Mouse (Mus musculus) liver, embryonic 14.5 days (tissue): ENCODE data around the gene Slc30a5. TPM values are rescaled to one million over a fixed set of nuclear protein-coding genes. Genes with fewer than 3 reads are reported as not detected.

Experiments
- ATAC-seq: fragments of 200-750 bp; cut with Nextera tagmentation; 2 replicates; pipeline ENCODE4 v1.8.0; 2017; ENCODE audit warnings: moderate number of reproducible peaks, mild to moderate bottlenecking, moderate library complexity; ENCODE audit not compliant: insufficient read depth
- DNase-seq, 3 experiments: peaks; one replicate each; pipeline ENCODE4 v3.0.0-alpha.2; 2012 to 2013; ENCODE audit warnings: low read depth in 3 of 3, low spot score in 3 of 3
- H3K27ac ChIP-seq: fragments of 300-500 bp; sonication (generic); 2 replicates; pipeline ENCODE4 v1.5.1; 2014; ENCODE audit warnings: moderate library complexity, mild to moderate bottlenecking, control low read depth, inconsistent platforms
- H3K27me3 ChIP-seq: fragments of 300-500 bp; sonication (generic); 2 replicates; pipeline ENCODE4 v1.6.1; 2014; ENCODE audit warnings: mild to moderate bottlenecking, low read length, moderate library complexity; ENCODE audit not compliant: control insufficient read depth, insufficient read depth
- H3K36me3 ChIP-seq: fragments of 300-500 bp; sonication (generic); replicated peaks from 2 replicates; pipeline ENCODE4 v1.6.1; 2014; ENCODE audit warnings: low read depth; ENCODE audit not compliant: control insufficient read depth, insufficient read depth
- H3K4me1 ChIP-seq, 2 experiments: fragments of 200-500 bp in 1 of 2; fragments of 300-500 bp in 1 of 2; sonication (generic) in 1 of 2; replicated peaks; 2 replicates each; pipeline ENCODE4 v1.6.1; 2012 to 2014; ENCODE audit warnings: antibody characterized with exemption in 1 of 2, inconsistent platforms in 1 of 2, low read length in 1 of 2; ENCODE audit not compliant: control insufficient read depth in 2 of 2, insufficient read depth in 2 of 2
- H3K4me2 ChIP-seq: fragments of 300-500 bp; sonication (generic); 2 replicates; pipeline ENCODE4 v1.6.1; 2014; ENCODE audit warnings: low read depth, mild to moderate bottlenecking, control low read depth, moderate library complexity
- H3K4me3 ChIP-seq, 2 experiments: fragments of 200-500 bp in 1 of 2; fragments of 300-500 bp in 1 of 2; sonication (generic) in 1 of 2; 2 replicates each; pipeline ENCODE4 v1.5.1; 2012 to 2014; ENCODE audit warnings: low read depth in 2 of 2, low read length in 2 of 2, mild to moderate bottlenecking in 2 of 2, control low read depth in 1 of 2, inconsistent platforms in 1 of 2, moderate library complexity in 1 of 2; ENCODE audit not compliant: insufficient read depth in 1 of 2
- H3K9ac ChIP-seq: fragments of 300-500 bp; sonication (generic); replicated peaks from 2 replicates; pipeline ENCODE4 v1.6.1; 2014; ENCODE audit warnings: mild to moderate bottlenecking, control low read depth, moderate library complexity
- H3K9me3 ChIP-seq: fragments of 300-500 bp; sonication (generic); 2 replicates; pipeline ENCODE4 v1.6.1; 2016; ENCODE audit warnings: low read length, mixed read lengths; ENCODE audit not compliant: control insufficient read depth
- CTCF ChIP-seq: IDR thresholded peaks from 2 replicates; pipeline ENCODE4 v1.5.1; 2016; ENCODE audit warnings: antibody characterized with exemption, low read depth, control low read depth
- EP300 ChIP-seq: IDR thresholded peaks from 2 replicates; pipeline ENCODE4 v1.6.1; 2016; ENCODE audit warnings: antibody characterized with exemption, low read depth
- WGBS: fragments of 180-500 bp; shearing (Covaris S2); extraction: QIAGEN DNeasy Blood & Tissue Kit; methylation state at CpG from one replicate; pipeline ENCODE4 v1.1.7; 2014; ENCODE audit not compliant: insufficient replicate concordance; 5-methylcytosine and 5-hydroxymethylcytosine counted together
- polyA plus RNA-seq, 2 experiments: library from polyadenylated mRNA; depleted of rRNA in 1 of 2; stranded (reverse) in 1 of 2; unstranded in 1 of 2; fragments of >200 nt; fragmentation: Nextera tagmentation in 1 of 2; extraction: Ambion mirVana in 1 of 2; gene quantifications; 2 replicates each; pipeline versions ENCODE4 v1.2.1 to v1.2.3; 2012 to 2014

The Slc30a5 gene
- polyA plus RNA-seq (2012; rRNA removed) (15.6 and 20.6 TPM in 2 replicates), polyA plus RNA-seq (2014; fragmentation: Nextera tagmentation; extraction: Ambion mirVana) (27.4 and 30.4 TPM in 2 replicates)

GRCm38 (mm10) chr13:100832741-100833639 lies at the start of gene Slc30a5:
Gene Slc30a5 (minus strand): TSS chr13:100833427.
- Histone ChIP-seq H3K9ac (peak within 1 kb of the TSS; percentile 98), H3K4me3 (peak within 1 kb of the TSS; percentile 69 to 100), H3K27me3 (no peaks in the 10 kb centered on the region), H3K36me3 (peaks cover 3% of the 10 kb centered on the region), H3K4me1 (peaks cover 10 to 14% of the 10 kb centered on the region in 2 experiments), H3K27ac (peak within 1 kb of the TSS; percentile 91), H3K4me2 (peak within 1 kb of the TSS; percentile 88), H3K9me3 (no peaks in the 10 kb centered on the region)
- under 1% methylated on average over 90 of the region's 94 CpGs for WGBS
- peak; percentile 98 to 99 (median 98) for DNase-seq
- ATAC-seq: peak; percentile 99
- TF ChIP-seq EP300: no peak
- peak; percentile 95 for TF ChIP-seq CTCF

- TF ChIP-seq EP300: no peak
- no peak for TF ChIP-seq CTCF
- Histone ChIP-seq H3K9me3 (no peaks in the 10 kb centered on the region), H3K27me3 (no peaks in the 10 kb centered on the region), H3K4me3 (no peak overlapping the region), H3K9ac (no peak overlapping the region), H3K36me3 (no peaks in the 10 kb centered on the region), H3K27ac (no peak overlapping the region), H3K4me1 (no peaks in the 10 kb centered on the region), H3K4me2 (no peak overlapping the region)
- no peak for ATAC-seq
- WGBS: 59% methylated on average over 2 of the region's 2 CpGs
- DNase-seq: no peak
Measured at GRCm38 (mm10) chr13:100881944-100882343, 48.7 kb upstream of the Slc30a5 start.

DNA sequence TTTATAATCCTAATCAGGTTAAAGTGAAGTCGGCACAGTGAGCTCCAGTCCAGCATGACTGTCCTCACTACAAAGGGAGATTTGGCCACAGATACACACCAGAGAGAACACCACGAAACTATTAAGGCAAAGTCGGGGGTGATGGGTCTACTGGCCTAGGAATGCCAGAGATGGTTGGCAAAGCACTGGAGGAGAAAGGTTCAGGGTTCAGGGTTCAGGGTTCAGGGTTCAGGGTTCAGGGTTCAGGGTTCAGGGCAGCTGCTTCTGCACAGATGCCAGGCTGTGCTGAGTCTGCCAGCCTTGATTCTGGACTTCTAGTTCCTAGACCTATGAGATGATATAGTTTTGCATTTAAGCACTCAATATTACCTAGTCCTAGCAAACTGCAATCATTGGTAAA lies 46.6 kb upstream of the Slc30a5 start:
- Histone ChIP-seq H3K36me3 (no peaks in the 10 kb centered on the region), H3K4me2 (no peak overlapping the region), H3K4me3 (no peak overlapping the region), H3K27ac (no peak overlapping the region), H3K9me3 (no peaks in the 10 kb centered on the region), H3K9ac (no peak overlapping the region), H3K27me3 (no peaks in the 10 kb centered on the region), H3K4me1 (peaks cover 0 to 6% of the 10 kb centered on the region in 2 experiments; a peak in 2 of 4 replicates)
- DNase-seq (no peak), ATAC-seq (no peak)
- 59% methylated on average over 3 of the region's 3 CpGs for WGBS
- no peak for TF ChIP-seq CTCF
- TF ChIP-seq EP300: no peak

DNA sequence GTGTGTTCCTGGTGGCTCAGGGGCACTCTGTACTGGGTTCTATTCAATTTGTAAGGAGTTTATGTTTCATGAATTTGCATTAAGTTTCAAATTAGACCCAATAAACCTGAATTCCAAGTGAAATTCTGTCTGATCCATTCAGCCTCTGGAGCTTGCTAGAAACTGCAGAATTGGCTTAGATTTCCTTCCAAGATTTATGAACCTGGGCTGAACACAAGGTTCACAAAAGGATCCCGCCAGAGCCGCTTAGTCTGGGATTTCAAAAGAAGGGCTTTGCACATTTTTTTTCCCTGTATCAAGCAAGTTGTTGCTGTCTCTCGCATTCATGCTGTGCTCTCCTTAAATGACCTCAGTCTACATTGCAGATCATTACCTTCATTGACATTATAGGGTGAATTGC lies 46.1 kb upstream of the Slc30a5 start:
- H3K36me3 ChIP-seq: no peaks in the 10 kb centered on the region
- no peaks in the 10 kb centered on the region for H3K27me3 ChIP-seq
- no peak overlapping the region for H3K9ac ChIP-seq
- H3K27ac ChIP-seq: no peak overlapping the region
- TF ChIP-seq EP300: no peak
- TF ChIP-seq CTCF: no peak
- ATAC-seq (no peak), DNase-seq (no peak)
- no peak overlapping the region for H3K4me3 ChIP-seq
- WGBS: 66% methylated on average over 3 of the region's 3 CpGs
- H3K9me3 ChIP-seq: no peaks in the 10 kb centered on the region
- no peak overlapping the region for H3K4me2 ChIP-seq
- peaks cover 0 to 11% of the 10 kb centered on the region in 2 experiments; a peak in 2 of 4 replicates for H3K4me1 ChIP-seq

DNA sequence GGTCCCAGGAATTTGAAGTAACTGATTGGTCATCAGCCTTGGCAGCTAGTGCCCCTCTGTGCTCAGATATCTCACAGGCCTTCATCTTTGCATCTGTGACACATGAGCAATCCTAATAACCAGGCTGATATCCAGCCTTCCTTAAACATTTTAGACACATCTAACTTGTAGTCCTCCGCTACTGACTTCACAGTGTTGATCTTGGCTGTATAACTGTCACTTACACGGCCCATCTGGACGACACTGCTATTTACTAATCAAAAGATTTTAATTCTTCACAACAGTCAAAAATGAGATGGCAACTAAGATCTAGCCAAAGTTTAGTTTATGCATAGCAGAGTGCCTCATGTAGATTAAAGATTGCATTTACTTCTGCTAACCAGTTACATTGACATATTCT lies 45.0 kb upstream of the Slc30a5 start:
- TF ChIP-seq CTCF (no peak), EP300 (no peak)
- 75% methylated on average over 3 of the region's 3 CpGs for WGBS
- peaks cover 0 to 14% of the 10 kb centered on the region in 2 experiments; a peak in 2 of 4 replicates for H3K4me1 ChIP-seq
- H3K27ac ChIP-seq: no peak overlapping the region
- H3K9ac ChIP-seq: no peak overlapping the region
- no peaks in the 10 kb centered on the region for H3K9me3 ChIP-seq
- ATAC-seq (no peak), DNase-seq (no peak)
- no peak overlapping the region for H3K4me2 ChIP-seq
- H3K4me3 ChIP-seq: no peak overlapping the region
- no peaks in the 10 kb centered on the region for H3K27me3 ChIP-seq
- no peaks in the 10 kb centered on the region for H3K36me3 ChIP-seq
